Mouse (Mus musculus) intestine, postnatal 0 days (tissue): ENCODE results near the gene Mfn2. TPM values are rescaled to one million over a fixed set of nuclear protein-coding genes. Genes with fewer than 3 reads are reported as not detected.

Source experiments
- ATAC-seq: fragments of 200-750 bp; cut with Nextera tagmentation; 2 replicates; pipeline ENCODE4 v1.8.0; 2017; ENCODE audit warnings: mild to moderate bottlenecking, moderate TSS enrichment, moderate library complexity
- H3K27ac ChIP-seq: fragments of 300-500 bp; sonication (generic); 2 replicates; pipeline ENCODE4 v1.5.1; 2014; ENCODE audit warnings: mild to moderate bottlenecking, low read depth, low read length, moderate library complexity
- H3K27me3 ChIP-seq: fragments of 300-500 bp; sonication (generic); replicated peaks from 2 replicates; pipeline ENCODE4 v1.6.1; 2014; ENCODE audit warnings: low read length, mixed read lengths; ENCODE audit not compliant: control insufficient read depth, insufficient read depth
- H3K36me3 ChIP-seq: fragments of 300-500 bp; sonication (generic); 2 replicates; pipeline ENCODE4 v1.6.1; 2014; ENCODE audit warnings: mild to moderate bottlenecking, moderate library complexity; ENCODE audit not compliant: control insufficient read depth, insufficient read depth
- H3K4me1 ChIP-seq: fragments of 300-500 bp; sonication (generic); replicated peaks from 2 replicates; pipeline ENCODE4 v1.6.1; 2014; ENCODE audit warnings: antibody characterized with exemption, low read length, mixed read lengths; ENCODE audit not compliant: control insufficient read depth, insufficient read depth
- H3K4me2 ChIP-seq: fragments of 300-500 bp; sonication (generic); replicated peaks from 2 replicates; pipeline ENCODE4 v1.6.1; 2014; ENCODE audit warnings: low read depth, mild to moderate bottlenecking, moderate library complexity
- H3K4me3 ChIP-seq: fragments of 300-500 bp; sonication (generic); 2 replicates; pipeline ENCODE4 v1.5.1; 2014; ENCODE audit warnings: low read depth, low read length
- H3K9ac ChIP-seq: fragments of 300-500 bp; sonication (generic); 2 replicates; pipeline ENCODE4 v1.6.1; 2014; ENCODE audit warnings: mild to moderate bottlenecking, low read depth, low read length
- H3K9me3 ChIP-seq: fragments of 300-500 bp; sonication (generic); 2 replicates; pipeline ENCODE4 v1.6.1; 2016; ENCODE audit warnings: mixed run types; ENCODE audit not compliant: control insufficient read depth
- CTCF ChIP-seq: sonication (generic); IDR thresholded peaks from 2 replicates; pipeline ENCODE4 v1.5.1; 2016; ENCODE audit warnings: low read depth, mild to moderate bottlenecking, control low read depth, antibody characterized with exemption, moderate library complexity
- WGBS: fragments of 180-500 bp; shearing (Covaris S2); extraction: QIAGEN DNeasy Blood & Tissue Kit; methylation state at CpG from one replicate; pipeline ENCODE4 v1.1.7; 2014; 5-methylcytosine and 5-hydroxymethylcytosine counted together
- polyA plus RNA-seq: library from polyadenylated mRNA; unstranded; fragments of >200 nt; fragmentation: Nextera tagmentation; extraction: Ambion mirVana; gene quantifications from 2 replicates; pipeline ENCODE4 v1.2.1, GENCODE M21; 2015

Gene Mfn2
- polyA plus RNA-seq, 1 experiment from 2014 or later = 44.2 TPM

DNA sequence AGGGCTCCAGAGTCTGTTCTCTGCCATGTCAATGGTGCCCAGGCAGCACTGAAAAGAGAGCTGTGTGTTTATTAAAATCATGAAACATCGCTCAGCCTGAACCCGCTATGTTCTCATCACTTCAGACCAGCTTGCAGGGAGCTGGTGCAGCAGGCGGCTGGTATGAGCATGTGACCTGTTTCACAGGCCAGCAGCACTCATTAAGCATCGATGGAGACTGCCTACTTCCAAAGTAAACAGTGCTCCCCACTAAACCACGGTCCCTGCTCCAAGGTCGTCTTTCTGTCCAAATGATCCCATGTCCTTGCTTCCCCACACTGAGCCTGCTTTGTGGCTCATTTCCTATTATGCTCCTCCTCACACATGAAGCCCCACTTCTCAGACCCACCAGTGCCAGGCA is 14.2 kb downstream of the Mfn2 start:
- H3K27me3 ChIP-seq = no peaks in the 10 kb centered on the region
- H3K36me3 ChIP-seq = peaks cover 86% of the 10 kb centered on the region
- WGBS = 68% methylated on average over 6 of the region's 6 CpGs
- no peak overlapping the region for H3K9ac ChIP-seq
- no peak for TF ChIP-seq CTCF
- no peak overlapping the region for H3K4me3 ChIP-seq
- H3K4me2 ChIP-seq = no peak overlapping the region
- no peaks in the 10 kb centered on the region for H3K4me1 ChIP-seq
- no peak for ATAC-seq
- H3K9me3 ChIP-seq = no peaks in the 10 kb centered on the region
- H3K27ac ChIP-seq = no peak overlapping the region

GRCm38 (mm10) chr4:147888237-147888636 is 16.3 kb downstream of the Mfn2 start:
- 83% methylated on average over 4 of the region's 4 CpGs for WGBS
- TF ChIP-seq CTCF = no peak
- Histone ChIP-seq H3K27me3 (no peaks in the 10 kb centered on the region), H3K36me3 (peaks cover 87% of the 10 kb centered on the region), H3K4me3 (no peak overlapping the region), H3K4me1 (no peaks in the 10 kb centered on the region), H3K27ac (no peak overlapping the region), H3K9me3 (no peaks in the 10 kb centered on the region), H3K9ac (no peak overlapping the region), H3K4me2 (no peak overlapping the region)
- no peak for ATAC-seq

DNA sequence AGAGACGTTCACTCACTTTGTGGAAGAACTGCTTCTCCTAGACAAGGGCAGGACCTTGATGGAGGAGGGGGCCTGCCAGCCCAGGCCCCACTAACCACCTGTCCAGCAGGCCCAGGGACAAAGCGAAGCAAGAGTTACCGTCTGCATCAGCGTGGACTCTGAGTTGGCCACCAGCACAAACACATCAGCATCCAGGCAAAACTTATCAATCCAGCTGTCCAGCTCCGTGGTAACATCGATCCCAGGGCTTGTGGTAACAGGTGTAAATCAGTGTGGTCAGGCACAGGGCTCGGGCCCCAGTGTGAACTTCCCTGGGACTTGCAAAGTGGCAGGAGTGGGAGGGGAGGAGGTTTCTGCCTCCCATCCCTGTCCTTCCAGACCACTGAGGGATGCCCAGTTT is 17.2 kb downstream of the Mfn2 start:
- no peak for TF ChIP-seq CTCF
- Histone ChIP-seq H3K9ac (no peak overlapping the region), H3K36me3 (peaks cover 88% of the 10 kb centered on the region), H3K27me3 (no peaks in the 10 kb centered on the region), H3K9me3 (no peaks in the 10 kb centered on the region), H3K27ac (peak overlapping the region; percentile 28; the same call in 1 of the 2 replicates), H3K4me2 (no peak overlapping the region), H3K4me1 (no peaks in the 10 kb centered on the region), H3K4me3 (no peak overlapping the region)
- WGBS = 96% methylated on average over 7 of the region's 7 CpGs
- no peak for ATAC-seq

DNA sequence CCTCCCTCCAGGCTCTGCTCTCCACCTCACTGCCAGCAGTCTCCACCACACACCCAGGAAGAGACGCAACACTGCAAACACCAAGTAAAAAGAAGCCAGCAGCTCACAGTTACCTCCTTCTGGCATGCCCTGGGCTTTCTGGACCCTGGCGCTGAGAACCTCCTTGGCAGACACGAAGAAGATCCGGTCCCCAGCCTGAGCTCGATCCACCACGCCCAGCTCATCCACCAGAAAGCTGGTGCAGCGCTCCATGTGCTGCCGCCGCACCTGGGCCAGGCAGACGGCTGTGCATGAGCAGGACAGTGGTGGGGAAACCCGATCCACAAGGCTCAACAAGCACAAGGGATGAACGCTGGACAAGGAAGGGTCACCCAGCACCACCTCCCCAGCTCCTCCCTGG is 18.3 kb downstream of the Mfn2 start:
- H3K27ac ChIP-seq = no peak overlapping the region
- no peak for TF ChIP-seq CTCF
- WGBS = 89% methylated on average over 12 of the region's 12 CpGs
- H3K9me3 ChIP-seq = no peaks in the 10 kb centered on the region
- no peak for ATAC-seq
- no peaks in the 10 kb centered on the region for H3K27me3 ChIP-seq
- no peak overlapping the region for H3K9ac ChIP-seq
- H3K4me2 ChIP-seq = no peak overlapping the region
- no peak overlapping the region for H3K4me3 ChIP-seq
- peaks cover 89% of the 10 kb centered on the region for H3K36me3 ChIP-seq
- H3K4me1 ChIP-seq = no peaks in the 10 kb centered on the region

DNA sequence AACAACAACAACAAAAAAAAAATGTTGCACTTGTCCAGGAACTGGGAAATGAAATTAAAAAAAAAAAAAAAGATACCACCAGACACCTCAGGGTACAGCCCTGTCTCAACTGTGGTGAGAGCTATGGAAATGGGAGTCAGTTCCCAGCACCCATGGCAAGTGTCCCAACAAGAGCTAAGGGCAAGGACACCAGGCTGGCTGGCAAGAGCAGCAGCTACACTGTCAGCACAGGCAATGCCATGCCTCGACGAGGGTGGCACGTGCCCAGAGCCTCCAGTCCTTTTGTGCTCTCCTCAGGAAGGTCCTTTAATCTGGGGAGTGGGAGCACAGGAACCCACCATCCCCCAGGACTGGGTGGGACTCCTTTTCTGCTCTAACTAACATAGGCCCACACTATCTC is 20.4 kb downstream of the Mfn2 start:
- peaks cover 91% of the 10 kb centered on the region for H3K36me3 ChIP-seq
- H3K4me3 ChIP-seq = no peak overlapping the region
- WGBS = 92% methylated on average over 3 of the region's 3 CpGs
- H3K4me2 ChIP-seq = no peak overlapping the region
- H3K27me3 ChIP-seq = no peaks in the 10 kb centered on the region
- TF ChIP-seq CTCF = no peak
- no peak overlapping the region for H3K9ac ChIP-seq
- H3K4me1 ChIP-seq = no peaks in the 10 kb centered on the region
- H3K9me3 ChIP-seq = no peaks in the 10 kb centered on the region
- no peak overlapping the region for H3K27ac ChIP-seq
- no peak for ATAC-seq

GRCm38 (mm10) chr4:147883041-147883440 is 21.5 kb downstream of the Mfn2 start:
- WGBS = 81% methylated on average over 6 of the region's 6 CpGs

DNA sequence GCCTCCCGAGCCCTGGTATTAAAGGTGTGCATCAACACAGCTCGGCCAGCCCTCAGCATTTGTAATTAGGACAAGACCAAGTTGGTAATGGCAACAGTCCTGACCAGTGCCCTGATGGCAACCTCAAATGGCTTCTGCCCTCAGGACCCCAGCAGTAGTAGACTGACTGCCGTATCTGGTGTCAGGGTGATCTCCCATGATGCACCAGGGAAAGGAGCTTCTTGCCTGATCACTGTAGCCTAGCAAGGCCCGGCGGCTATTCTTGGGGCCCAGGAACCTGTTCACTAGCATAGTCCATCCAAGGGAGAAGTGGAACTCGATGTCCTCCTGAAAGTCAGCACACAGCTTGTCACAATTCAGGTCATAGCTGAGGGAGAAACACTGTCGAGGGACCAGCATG is 22.7 kb downstream of the Mfn2 start:
- 97% methylated on average over 7 of the region's 7 CpGs for WGBS
- Histone ChIP-seq H3K4me3 (no peak overlapping the region), H3K36me3 (peaks cover 93% of the 10 kb centered on the region), H3K4me1 (no peaks in the 10 kb centered on the region), H3K9ac (no peak overlapping the region), H3K27me3 (no peaks in the 10 kb centered on the region), H3K27ac (no peak overlapping the region), H3K4me2 (no peak overlapping the region), H3K9me3 (no peaks in the 10 kb centered on the region)
- no peak for TF ChIP-seq CTCF
- no peak for ATAC-seq

More at GRCm38 (mm10) chr4:147883041-147883440, 21.5 kb downstream of the Mfn2 start:
- no peaks in the 10 kb centered on the region for H3K4me1 ChIP-seq
- H3K4me2 ChIP-seq = no peak overlapping the region
- H3K27ac ChIP-seq = no peak overlapping the region
- no peak for TF ChIP-seq CTCF
- peaks cover 93% of the 10 kb centered on the region for H3K36me3 ChIP-seq
- H3K27me3 ChIP-seq = no peaks in the 10 kb centered on the region
- H3K4me3 ChIP-seq = no peak overlapping the region
- no peaks in the 10 kb centered on the region for H3K9me3 ChIP-seq
- ATAC-seq = no peak
- no peak overlapping the region for H3K9ac ChIP-seq
